Mouse (Mus musculus): ENCODE measurements at regions not wholly inside any gene's neighbourhood (a gene's known extent, or its start where the extent isn't known, plus 50 kb on each side); places are given as distances from the start of the nearest gene placed in this dataset.

- H3K9me3 ChIP-seq (replicated peaks), result no peaks in the 10 kb centered on the region
- H3K4me2 ChIP-seq, result no peak overlapping the region
- no peaks in the 10 kb centered on the region for H3K36me3 ChIP-seq
- no peak overlapping the region for H3K4me3 ChIP-seq (replicated peaks)
- no peaks in the 10 kb centered on the region for H3K4me1 ChIP-seq
- 32% methylated on average over 7 of the region's 7 CpGs for WGBS
- ATAC-seq (ENCODE audit: low FRiP score), result no peak
- H3K9ac ChIP-seq (replicated peaks), result no peak overlapping the region
- no peak overlapping the region for H3K27ac ChIP-seq (replicated peaks)
- 0 out of 2 replicates have a peak, but pooled peaks cover 2% of the 10 kb centered on the region for H3K27me3 ChIP-seq (replicated peaks)
Measured at GRCm38 (mm10) chr5:105986401-105986800, 110.0 kb downstream of the Zfp326 start.

- ATAC-seq (ENCODE audit: low FRiP score), result no peak
- Histone ChIP-seq H3K9ac (replicated peaks) (no peak overlapping the region), H3K4me2 (no peak overlapping the region), H3K36me3 (no peaks in the 10 kb centered on the region), H3K9me3 (replicated peaks) (no peaks in the 10 kb centered on the region), H3K4me3 (replicated peaks) (no peak overlapping the region), H3K27ac (replicated peaks) (no peak overlapping the region), H3K4me1 (no peaks in the 10 kb centered on the region), H3K27me3 (replicated peaks) (no peaks in the 10 kb centered on the region)
- WGBS, result 80% methylated on average over 5 of the region's 5 CpGs
Measured at GRCm38 (mm10) chr5:105983131-105983530, 106.8 kb downstream of the Zfp326 start.

- Histone ChIP-seq H3K9ac (replicated peaks) (no peak overlapping the region), H3K4me3 (replicated peaks) (no peak overlapping the region), H3K27ac (replicated peaks) (no peak overlapping the region), H3K27me3 (replicated peaks) (no peaks in the 10 kb centered on the region), H3K9me3 (replicated peaks) (no peaks in the 10 kb centered on the region), H3K4me2 (no peak overlapping the region), H3K4me1 (no peaks in the 10 kb centered on the region), H3K36me3 (no peaks in the 10 kb centered on the region)
- ATAC-seq (ENCODE audit: low FRiP score), result no peak
- 73% methylated on average over 5 of the region's 5 CpGs for WGBS
Measured at GRCm38 (mm10) chr5:105976746-105977145, 100.4 kb downstream of the Zfp326 start.

- WGBS, result 75% methylated on average over 5 of the region's 5 CpGs
- ATAC-seq (ENCODE audit: low FRiP score), result no peak
- no peaks in the 10 kb centered on the region for H3K9me3 ChIP-seq (replicated peaks)
- H3K9ac ChIP-seq (replicated peaks), result no peak overlapping the region
- no peak overlapping the region for H3K4me3 ChIP-seq (replicated peaks)
- no peaks in the 10 kb centered on the region for H3K27me3 ChIP-seq (replicated peaks)
- no peak overlapping the region for H3K27ac ChIP-seq (replicated peaks)
- no peak overlapping the region for H3K4me2 ChIP-seq
- no peaks in the 10 kb centered on the region for H3K36me3 ChIP-seq
- H3K4me1 ChIP-seq, result no peaks in the 10 kb centered on the region
Measured at GRCm38 (mm10) chr5:105976076-105976475, 99.7 kb downstream of the Zfp326 start.

- Histone ChIP-seq H3K4me3 (replicated peaks) (no peak overlapping the region), H3K4me2 (peak overlapping the region; percentile 39), H3K36me3 (no peaks in the 10 kb centered on the region), H3K27ac (replicated peaks) (no peak overlapping the region), H3K4me1 (no peaks in the 10 kb centered on the region), H3K27me3 (replicated peaks) (no peaks in the 10 kb centered on the region), H3K9me3 (replicated peaks) (no peaks in the 10 kb centered on the region), H3K9ac (replicated peaks) (no peak overlapping the region)
- ATAC-seq (ENCODE audit: low FRiP score), result no peak
- 46% methylated on average over 21 of the region's 21 CpGs for WGBS
Measured at GRCm38 (mm10) chr5:105975275-105976011, 99.1 kb downstream of the Zfp326 start.

- no peak overlapping the region for H3K4me2 ChIP-seq
- no peak overlapping the region for H3K9ac ChIP-seq (replicated peaks)
- H3K27me3 ChIP-seq (replicated peaks), result no peaks in the 10 kb centered on the region
- H3K27ac ChIP-seq (replicated peaks), result no peak overlapping the region
- no peaks in the 10 kb centered on the region for H3K4me1 ChIP-seq
- ATAC-seq (ENCODE audit: low FRiP score), result no peak
- no peaks in the 10 kb centered on the region for H3K9me3 ChIP-seq (replicated peaks)
- WGBS, result 55% methylated on average over 18 of the region's 18 CpGs
- H3K4me3 ChIP-seq (replicated peaks), result no peak overlapping the region
- H3K36me3 ChIP-seq, result no peaks in the 10 kb centered on the region
Measured at GRCm38 (mm10) chr5:105974576-105975177, 98.3 kb downstream of the Zfp326 start.

All from neural tube, embryonic 15.5 days (tissue).